Mouse (Mus musculus) colon, adult 2 months (tissue): ENCODE measurements around the gene Fam107b. TPM values are rescaled to one million over a fixed set of nuclear protein-coding genes. Genes with fewer than 3 reads are reported as not detected.

Source experiments
- polyA plus RNA-seq: library from polyadenylated mRNA; depleted of rRNA; stranded (reverse); fragments of >200 nt; gene quantifications from 2 replicates; pipeline ENCODE4 v1.2.3, GENCODE M21; 2012; rRNA removed

Fam107b gene
- polyA plus RNA-seq: 13.1 and 15.1 TPM in 2 replicates

DNA sequence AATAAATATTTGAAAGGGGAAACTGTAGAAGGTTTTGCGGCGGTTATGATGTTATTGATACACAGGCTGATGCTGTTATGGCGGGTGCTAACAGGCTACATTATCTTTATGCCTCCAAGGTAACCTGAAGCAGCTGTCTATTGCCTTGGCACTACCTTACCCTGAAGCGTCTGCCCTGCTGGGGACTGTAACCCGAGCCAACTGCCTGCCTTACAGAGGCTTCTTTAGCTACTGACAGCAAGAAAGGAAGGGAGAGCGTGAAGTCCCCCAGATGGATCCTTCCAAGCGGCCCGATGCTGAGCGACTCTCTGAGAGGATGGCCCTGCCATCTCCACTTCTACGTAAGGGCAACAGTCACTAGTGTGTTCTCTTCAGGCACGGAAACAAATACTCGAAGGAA, at the start of gene Fam107b:
Fam107b (plus strand) TSS at position 303 of the 400 bp plus-strand sequence.

Other genes starting within 250 kb of the Fam107b start
- 1.7 and 2.5 TPM in 2 replicates for gene Rpp38, start 237.8 kb upstream of the Fam107b start, polyA plus RNA-seq
- not detected in 2 replicates for gene Acbd7, start 234.3 kb upstream of the Fam107b start, polyA plus RNA-seq
- gene Olah, start 173.3 kb upstream of the Fam107b start, polyA plus RNA-seq: not detected in 2 replicates
- gene Meig1, start 147.8 kb upstream of the Fam107b start, polyA plus RNA-seq: not detected in 2 replicates
- gene Dclre1c, start 146.4 kb upstream of the Fam107b start, polyA plus RNA-seq: 2.3 and 2.5 TPM in 2 replicates
- gene Suv39h2, start 95.5 kb upstream of the Fam107b start, polyA plus RNA-seq: 1.5 and 2.6 TPM in 2 replicates
- gene Gm45902, start 57.7 kb upstream of the Fam107b start, polyA plus RNA-seq: 0.83 and 1.2 TPM in 2 replicates
- gene Hspa14, start 57.7 kb upstream of the Fam107b start, polyA plus RNA-seq: 15.9 and 17.4 TPM in 2 replicates
- 0.27 and 0.34 TPM in 2 replicates for gene Cdnf, start 57.5 kb upstream of the Fam107b start, polyA plus RNA-seq